Mouse (Mus musculus): ENCODE measurements around the gene Cxcr2.
A peak's percentile ranks its signal among the peaks of the same experiment; 100 is the strongest.

Cxcr2 gene

GRCm38 (mm10) chr1:74153461-74154184 is at the start of gene Cxcr2:
TSS of gene Cxcr2 (plus strand) at chr1:74153989.
- DNase-seq (ENCODE audit: low spot score), result peak; percentile 7

GRCm38 (mm10) chr1:74105660-74106059 is 48.1 kb upstream of the Cxcr2 start:
- DNase-seq (ENCODE audit: low spot score), result no peak

GRCm38 (mm10) chr1:74106214-74106613 is 47.6 kb upstream of the Cxcr2 start:
- DNase-seq (ENCODE audit: low spot score), result no peak

- DNase-seq (ENCODE audit: low spot score), result no peak
Measured at GRCm38 (mm10) chr1:74107931-74108618, 45.7 kb upstream of the Cxcr2 start.

GRCm38 (mm10) chr1:74109670-74110069 is 44.1 kb upstream of the Cxcr2 start:
- no peak for DNase-seq (ENCODE audit: low spot score)

GRCm38 (mm10) chr1:74110932-74111695 is 42.7 kb upstream of the Cxcr2 start:
- DNase-seq (ENCODE audit: low spot score), result no peak

- DNase-seq (ENCODE audit: low spot score), result no peak
Measured at GRCm38 (mm10) chr1:74111696-74112030, 42.1 kb upstream of the Cxcr2 start.

GRCm38 (mm10) chr1:74113071-74113470 is 40.7 kb upstream of the Cxcr2 start:
- DNase-seq (ENCODE audit: low spot score), result no peak

- DNase-seq (ENCODE audit: low spot score), result no peak
Measured at GRCm38 (mm10) chr1:74117876-74118275, 35.9 kb upstream of the Cxcr2 start.

- no peak for DNase-seq (ENCODE audit: low spot score)
Measured at GRCm38 (mm10) chr1:74119115-74119514, 34.7 kb upstream of the Cxcr2 start.

GRCm38 (mm10) chr1:74121138-74121537 is 32.7 kb upstream of the Cxcr2 start:
- no peak for DNase-seq (ENCODE audit: low spot score)

- no peak for DNase-seq (ENCODE audit: low spot score)
Measured at GRCm38 (mm10) chr1:74121821-74122576, 31.8 kb upstream of the Cxcr2 start.

GRCm38 (mm10) chr1:74123215-74123614 is 30.6 kb upstream of the Cxcr2 start:
- no peak for DNase-seq (ENCODE audit: low spot score)

- peak; percentile 63 for DNase-seq (ENCODE audit: low spot score)
Measured at GRCm38 (mm10) chr1:74124021-74124981, 29.5 kb upstream of the Cxcr2 start, which contains the start of gene Tns1. TSS of gene Tns1 (minus strand) at chr1:74124449.

- DNase-seq (ENCODE audit: low spot score), result peak; percentile 83
Measured at GRCm38 (mm10) chr1:74124991-74125552, 28.7 kb upstream of the Cxcr2 start, which contains the start of gene Rufy4. TSS of gene Rufy4 (plus strand) at chr1:74125541.

GRCm38 (mm10) chr1:74130883-74131659 is 22.7 kb upstream of the Cxcr2 start:
- DNase-seq (ENCODE audit: low spot score), result no peak

GRCm38 (mm10) chr1:74132011-74132410 is 21.8 kb upstream of the Cxcr2 start:
- no peak for DNase-seq (ENCODE audit: low spot score)

GRCm38 (mm10) chr1:74133954-74134353 is 19.8 kb upstream of the Cxcr2 start:
- DNase-seq (ENCODE audit: low spot score), result no peak

- no peak for DNase-seq (ENCODE audit: low spot score)
Measured at GRCm38 (mm10) chr1:74135326-74135950, 18.4 kb upstream of the Cxcr2 start.
